Mouse (Mus musculus): Measurements from ENCODE around the gene Olfr91. TPM values are rescaled to one million over a fixed set of nuclear protein-coding genes. Genes with fewer than 3 reads are reported as not detected.
A peak's percentile ranks its signal among the peaks of the same experiment; 100 is the strongest.

The Olfr91 gene
- polyA plus RNA-seq, 1 experiment from 2014 or later, result not detected

DNA sequence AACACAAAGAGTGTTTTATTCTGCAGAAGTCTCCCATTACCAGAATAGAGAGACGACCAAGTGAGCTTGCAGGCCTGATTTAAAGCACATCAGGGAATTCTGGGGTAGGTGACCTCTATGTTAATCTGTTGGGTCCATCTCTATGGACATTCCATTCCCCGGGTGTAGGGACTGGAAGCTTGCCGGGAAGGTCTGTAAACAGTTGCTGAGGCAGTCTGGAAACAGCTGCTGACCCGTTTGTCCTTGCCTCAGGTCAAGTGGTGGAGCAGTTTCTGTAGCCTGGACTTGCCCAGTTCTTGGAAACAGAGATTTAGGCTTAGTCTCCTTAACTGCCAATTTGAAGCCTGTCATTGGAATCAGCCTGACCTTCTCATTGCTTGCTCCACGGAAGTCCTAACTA, 18.0 kb downstream of the Olfr91 start:
- no peak for ATAC-seq
- Histone ChIP-seq H3K4me1 (ENCODE audit: control insufficient read depth, insufficient read depth, low read depth, low read length) (peaks cover 2% of the 10 kb centered on the region), H3K36me3 (ENCODE audit: control insufficient read depth, insufficient read depth, low read length) (peaks cover 4% of the 10 kb centered on the region; the same call in 1 of the 2 replicates), H3K9me3 (ENCODE audit: control insufficient read depth, low read length) (no peaks in the 10 kb centered on the region), H3K27me3 (replicated peaks; ENCODE audit: control insufficient read depth, insufficient read depth, low read length) (no peaks in the 10 kb centered on the region), H3K4me3 (ENCODE audit: low read length) (no peak overlapping the region), H3K27ac (ENCODE audit: low read depth, low read length) (no peak overlapping the region), H3K9ac (ENCODE audit: low read depth, low read length) (no peak overlapping the region), H3K4me2 (ENCODE audit: low read length) (no peak overlapping the region)
- 30% methylated on average over 5 of the region's 5 CpGs for whole genome bisulfite sequencing

DNA sequence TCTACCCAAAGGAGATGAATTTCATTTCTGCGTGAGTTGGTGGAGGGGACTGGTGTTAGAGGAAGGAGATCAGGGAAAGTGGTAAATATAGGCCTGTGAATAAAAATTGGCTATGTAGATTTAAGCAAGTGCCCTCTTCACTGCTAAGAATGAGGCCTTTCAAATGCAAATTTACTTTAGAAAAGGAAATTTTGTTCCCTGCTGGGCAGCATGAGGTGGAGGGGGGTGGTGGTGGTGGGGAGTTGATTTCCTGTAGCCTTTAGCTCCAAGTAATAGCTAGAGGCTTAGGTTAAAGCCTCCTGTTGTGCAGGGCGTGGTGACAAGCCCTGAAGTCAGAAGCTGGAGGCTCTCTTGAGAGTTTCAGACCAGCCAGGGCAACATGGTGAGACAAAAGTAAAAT, 19.1 kb downstream of the Olfr91 start:
- H3K36me3 ChIP-seq (ENCODE audit: control insufficient read depth, insufficient read depth, low read length), result peaks cover 4% of the 10 kb centered on the region; the same call in 1 of the 2 replicates
- H3K9ac ChIP-seq (ENCODE audit: low read depth, low read length), result no peak overlapping the region
- no peaks in the 10 kb centered on the region for H3K9me3 ChIP-seq (ENCODE audit: control insufficient read depth, low read length)
- no peak overlapping the region for H3K4me2 ChIP-seq (ENCODE audit: low read length)
- H3K27ac ChIP-seq (ENCODE audit: low read depth, low read length), result no peak overlapping the region
- no peak overlapping the region for H3K4me3 ChIP-seq (ENCODE audit: low read length)
- no peak for ATAC-seq
- peaks cover 2% of the 10 kb centered on the region for H3K4me1 ChIP-seq (ENCODE audit: control insufficient read depth, insufficient read depth, low read depth, low read length)
- WGBS, result 6% methylated on average over 2 of the region's 2 CpGs
- H3K27me3 ChIP-seq (replicated peaks; ENCODE audit: control insufficient read depth, insufficient read depth, low read length), result no peaks in the 10 kb centered on the region

DNA sequence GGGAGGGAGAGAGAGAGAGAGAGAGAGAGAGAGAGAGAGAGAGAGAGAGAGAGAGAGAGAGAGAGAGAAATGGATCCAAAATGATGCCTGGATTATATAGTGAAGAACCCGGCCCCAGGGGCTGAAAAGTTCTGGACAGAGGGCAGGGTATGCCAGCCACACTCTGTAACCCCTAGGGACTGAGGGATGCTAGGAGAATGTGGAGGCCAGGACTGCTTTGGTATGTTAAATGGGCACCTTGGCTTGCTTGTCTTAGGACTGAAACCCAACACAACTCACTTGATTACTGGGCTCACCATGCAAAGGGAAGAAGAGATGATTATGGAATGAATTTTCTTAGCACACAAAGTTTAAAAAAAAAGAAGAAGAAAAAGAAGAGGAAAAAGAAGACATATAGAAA, 19.9 kb downstream of the Olfr91 start:
- no peak overlapping the region for H3K4me3 ChIP-seq (ENCODE audit: low read length)
- H3K27me3 ChIP-seq (replicated peaks; ENCODE audit: control insufficient read depth, insufficient read depth, low read length), result no peaks in the 10 kb centered on the region
- H3K4me2 ChIP-seq (ENCODE audit: low read length), result no peak overlapping the region
- ATAC-seq, result no peak
- WGBS, result 7% methylated on average over 1 of the region's 1 CpGs
- no peak overlapping the region for H3K9ac ChIP-seq (ENCODE audit: low read depth, low read length)
- peaks cover 4% of the 10 kb centered on the region; the same call in 1 of the 2 replicates for H3K36me3 ChIP-seq (ENCODE audit: control insufficient read depth, insufficient read depth, low read length)
- no peaks in the 10 kb centered on the region for H3K9me3 ChIP-seq (ENCODE audit: control insufficient read depth, low read length)
- H3K27ac ChIP-seq (ENCODE audit: low read depth, low read length), result no peak overlapping the region
- peaks cover 2% of the 10 kb centered on the region for H3K4me1 ChIP-seq (ENCODE audit: control insufficient read depth, insufficient read depth, low read depth, low read length)

DNA sequence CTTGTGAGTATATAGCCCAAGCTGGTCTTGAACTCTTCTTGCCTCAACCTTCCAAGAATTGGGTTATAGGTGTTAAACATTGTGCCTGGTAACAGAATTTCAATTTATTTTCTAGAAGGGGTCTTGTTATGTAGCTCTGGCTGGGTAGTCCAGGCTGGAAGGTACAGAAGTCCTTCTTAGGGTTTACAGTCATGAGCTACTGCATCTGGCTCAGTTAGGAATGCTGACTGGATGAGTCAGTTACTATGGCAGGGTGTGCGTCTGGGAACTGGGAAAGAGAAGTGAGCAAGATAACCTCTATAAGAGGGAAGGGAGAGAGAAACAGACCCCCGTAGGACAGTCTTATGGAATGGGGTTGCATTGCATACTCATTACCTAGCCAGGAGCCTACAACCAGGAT, 22.3 kb downstream of the Olfr91 start:
- ATAC-seq, result no peak
- 85% methylated on average over 2 of the region's 2 CpGs for WGBS
- H3K9ac ChIP-seq (ENCODE audit: low read depth, low read length), result no peak overlapping the region
- H3K4me1 ChIP-seq (ENCODE audit: control insufficient read depth, insufficient read depth, low read depth, low read length), result peaks cover 2% of the 10 kb centered on the region
- no peak overlapping the region for H3K27ac ChIP-seq (ENCODE audit: low read depth, low read length)
- no peaks in the 10 kb centered on the region for H3K27me3 ChIP-seq (replicated peaks; ENCODE audit: control insufficient read depth, insufficient read depth, low read length)
- no peak overlapping the region for H3K4me2 ChIP-seq (ENCODE audit: low read length)
- peaks cover 12% of the 10 kb centered on the region for H3K36me3 ChIP-seq (ENCODE audit: control insufficient read depth, insufficient read depth, low read length)
- no peaks in the 10 kb centered on the region for H3K9me3 ChIP-seq (ENCODE audit: control insufficient read depth, low read length)
- no peak overlapping the region for H3K4me3 ChIP-seq (ENCODE audit: low read length)

DNA sequence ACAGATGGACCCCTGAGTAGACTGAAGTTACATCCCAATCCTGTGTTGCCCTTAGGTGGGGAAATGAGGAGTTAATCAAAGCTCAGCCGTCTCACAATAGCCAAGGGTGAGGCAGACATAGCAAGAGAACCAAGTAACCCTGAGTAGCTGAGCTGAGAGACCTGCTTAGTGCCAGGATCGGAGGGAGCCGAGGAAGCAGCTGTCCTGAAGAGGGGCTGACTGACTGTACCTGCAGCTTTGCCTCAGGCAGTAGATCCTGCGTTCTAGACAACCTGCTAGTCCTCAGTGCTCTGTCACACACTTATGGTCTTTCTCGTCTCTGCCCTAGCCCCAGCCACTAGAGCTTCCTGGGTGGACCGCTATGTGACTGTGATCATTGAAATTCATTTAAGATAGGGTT, 22.9 kb downstream of the Olfr91 start:
- 91% methylated on average over 6 of the region's 6 CpGs for WGBS
- Histone ChIP-seq H3K27ac (ENCODE audit: low read depth, low read length) (no peak overlapping the region), H3K36me3 (ENCODE audit: control insufficient read depth, insufficient read depth, low read length) (peaks cover 17% of the 10 kb centered on the region), H3K27me3 (replicated peaks; ENCODE audit: control insufficient read depth, insufficient read depth, low read length) (no peaks in the 10 kb centered on the region), H3K4me1 (ENCODE audit: control insufficient read depth, insufficient read depth, low read depth, low read length) (peaks cover 2% of the 10 kb centered on the region), H3K9ac (ENCODE audit: low read depth, low read length) (no peak overlapping the region), H3K4me2 (ENCODE audit: low read length) (no peak overlapping the region), H3K9me3 (ENCODE audit: control insufficient read depth, low read length) (no peaks in the 10 kb centered on the region), H3K4me3 (ENCODE audit: low read length) (no peak overlapping the region)
- ATAC-seq, result no peak

DNA sequence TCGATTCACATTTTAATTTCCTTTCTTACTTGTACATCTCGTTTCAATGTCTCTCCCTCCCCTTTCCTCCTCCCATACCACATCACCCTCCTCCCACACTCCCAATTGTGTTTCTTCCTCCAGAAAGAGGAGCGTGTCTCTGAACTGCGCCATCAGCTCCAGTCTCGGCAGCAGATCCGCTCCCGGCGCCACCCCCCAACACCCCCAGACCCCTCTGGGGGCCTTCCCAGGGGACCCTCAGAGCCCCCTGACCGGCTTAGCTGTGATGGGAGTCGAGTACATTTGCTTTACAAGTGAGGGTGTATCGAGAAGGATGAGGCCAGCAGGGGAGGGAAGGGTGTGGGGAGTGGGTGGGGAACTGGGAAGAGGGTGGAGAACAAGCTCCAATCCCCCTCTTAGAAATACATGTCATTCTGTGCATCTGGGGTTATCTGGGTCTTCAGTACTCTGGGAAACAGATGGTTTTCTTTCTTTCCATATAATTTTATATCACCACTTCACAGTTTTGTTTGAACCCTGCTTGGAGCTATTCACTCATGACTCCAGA, 25.3 kb downstream of the Olfr91 start:
- WGBS, result 35% methylated on average over 11 of the region's 11 CpGs
- Histone ChIP-seq H3K9me3 (ENCODE audit: control insufficient read depth, low read length) (no peaks in the 10 kb centered on the region), H3K36me3 (ENCODE audit: control insufficient read depth, insufficient read depth, low read length) (peaks cover 35% of the 10 kb centered on the region), H3K27ac (ENCODE audit: low read depth, low read length) (peak overlapping the region; percentile 21; the same call in 1 of the 2 replicates), H3K4me2 (ENCODE audit: low read length) (no peak overlapping the region), H3K4me1 (ENCODE audit: control insufficient read depth, insufficient read depth, low read depth, low read length) (no peaks in the 10 kb centered on the region), H3K9ac (ENCODE audit: low read depth, low read length) (0 out of 2 replicates have a peak overlapping the region, but pooled peaks have one; percentile 20), H3K27me3 (replicated peaks; ENCODE audit: control insufficient read depth, insufficient read depth, low read length) (no peaks in the 10 kb centered on the region), H3K4me3 (ENCODE audit: low read length) (no peak overlapping the region)
- no peak for ATAC-seq

DNA sequence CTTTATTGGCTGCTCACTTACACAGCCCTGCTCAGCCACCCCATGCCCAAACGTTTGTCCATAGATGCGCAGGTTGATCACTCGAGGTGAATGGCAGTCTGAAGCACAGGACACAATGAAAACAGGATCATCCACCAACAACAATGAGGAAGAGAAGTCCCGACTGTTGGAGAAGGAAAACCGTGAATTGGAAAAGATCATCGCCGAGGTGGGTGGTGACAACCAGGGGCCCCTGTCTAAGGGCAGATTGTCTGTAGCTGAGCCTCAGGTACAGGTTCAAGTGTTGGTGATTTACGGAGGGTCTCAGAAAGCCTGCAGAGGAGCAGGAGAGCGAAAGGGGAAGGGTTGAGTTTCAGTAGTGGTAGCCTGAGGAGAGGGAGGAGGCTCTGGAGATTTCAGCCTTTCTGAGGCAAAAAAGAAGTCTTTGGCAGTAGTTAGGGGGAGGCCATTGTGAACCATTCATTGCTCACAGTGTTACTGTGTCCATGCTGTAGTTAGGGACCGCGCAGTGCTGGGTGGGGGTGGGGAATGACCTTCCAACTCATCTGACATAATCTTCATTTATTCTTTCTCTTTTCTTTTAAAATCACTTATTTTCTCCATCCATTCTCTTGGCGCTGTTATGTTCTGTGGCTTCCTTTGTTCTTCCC, 25.9 kb downstream of the Olfr91 start:
- H3K4me3 ChIP-seq (ENCODE audit: low read length), result no peak overlapping the region
- 45% methylated on average over 12 of the region's 12 CpGs for WGBS
- no peaks in the 10 kb centered on the region for H3K27me3 ChIP-seq (replicated peaks; ENCODE audit: control insufficient read depth, insufficient read depth, low read length)
- peak; percentile 61 for ATAC-seq
- H3K27ac ChIP-seq (ENCODE audit: low read depth, low read length), result peak overlapping the region; percentile 21; the same call in 1 of the 2 replicates
- no peaks in the 10 kb centered on the region for H3K9me3 ChIP-seq (ENCODE audit: control insufficient read depth, low read length)
- H3K36me3 ChIP-seq (ENCODE audit: control insufficient read depth, insufficient read depth, low read length), result peaks cover 41% of the 10 kb centered on the region
- H3K9ac ChIP-seq (ENCODE audit: low read depth, low read length), result 0 out of 2 replicates have a peak overlapping the region, but pooled peaks have one; percentile 6
- no peak overlapping the region for H3K4me2 ChIP-seq (ENCODE audit: low read length)
- H3K4me1 ChIP-seq (ENCODE audit: control insufficient read depth, insufficient read depth, low read depth, low read length), result no peaks in the 10 kb centered on the region

DNA sequence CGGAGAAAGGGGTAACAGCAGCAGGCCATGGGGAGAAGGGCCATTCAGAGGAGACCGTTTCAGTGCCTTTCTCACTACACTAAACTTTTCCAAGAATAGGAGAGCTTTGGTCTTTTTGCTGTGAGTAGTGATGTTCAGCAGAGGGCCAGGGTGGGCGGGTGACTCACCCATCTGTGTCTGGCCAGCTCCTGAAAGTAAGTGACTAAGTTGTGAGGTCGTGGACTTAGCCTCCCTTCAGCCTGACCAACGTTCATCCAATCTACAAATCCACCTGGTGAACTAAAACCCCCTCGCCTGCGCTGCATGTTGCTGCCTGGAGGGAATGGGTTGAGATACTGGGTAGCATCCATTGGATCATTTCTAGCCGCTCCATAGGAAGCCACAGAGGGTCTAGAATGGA, 28.0 kb downstream of the Olfr91 start:
- Histone ChIP-seq H3K4me2 (ENCODE audit: low read length) (no peak overlapping the region), H3K4me3 (ENCODE audit: low read length) (no peak overlapping the region), H3K27ac (ENCODE audit: low read depth, low read length) (no peak overlapping the region), H3K9ac (ENCODE audit: low read depth, low read length) (no peak overlapping the region), H3K4me1 (ENCODE audit: control insufficient read depth, insufficient read depth, low read depth, low read length) (no peaks in the 10 kb centered on the region), H3K27me3 (replicated peaks; ENCODE audit: control insufficient read depth, insufficient read depth, low read length) (no peaks in the 10 kb centered on the region), H3K36me3 (ENCODE audit: control insufficient read depth, insufficient read depth, low read length) (peaks cover 52% of the 10 kb centered on the region), H3K9me3 (ENCODE audit: control insufficient read depth, low read length) (no peaks in the 10 kb centered on the region)
- WGBS, result 89% methylated on average over 8 of the region's 8 CpGs
- ATAC-seq, result no peak

DNA sequence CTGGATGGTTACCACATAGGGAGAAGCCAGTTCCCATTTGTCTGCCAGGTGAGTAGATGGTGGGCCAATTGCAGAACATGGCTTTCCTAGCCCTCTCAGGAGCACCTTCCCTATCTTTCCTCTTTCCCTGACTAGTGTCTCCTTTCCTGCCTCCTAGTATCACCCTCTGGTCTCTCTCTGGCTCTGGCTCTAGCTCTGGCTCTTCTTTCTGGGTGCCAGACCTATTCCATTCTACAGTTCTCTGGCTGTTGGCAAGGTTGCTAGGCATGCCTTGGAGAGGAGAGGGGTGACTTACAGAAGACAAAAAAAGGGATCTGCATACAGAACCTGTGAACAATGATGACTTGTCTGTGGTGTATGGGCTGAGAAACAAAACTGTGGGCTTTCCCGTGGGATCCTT, 30.2 kb downstream of the Olfr91 start:
- no peak overlapping the region for H3K4me3 ChIP-seq (ENCODE audit: low read length)
- no peaks in the 10 kb centered on the region for H3K9me3 ChIP-seq (ENCODE audit: control insufficient read depth, low read length)
- no peak overlapping the region for H3K9ac ChIP-seq (ENCODE audit: low read depth, low read length)
- H3K4me2 ChIP-seq (ENCODE audit: low read length), result no peak overlapping the region
- 80% methylated on average over 1 of the region's 1 CpGs for WGBS
- no peak overlapping the region; the same call in 1 of the 2 replicates for H3K27ac ChIP-seq (ENCODE audit: low read depth, low read length)
- H3K4me1 ChIP-seq (ENCODE audit: control insufficient read depth, insufficient read depth, low read depth, low read length), result no peaks in the 10 kb centered on the region
- H3K36me3 ChIP-seq (ENCODE audit: control insufficient read depth, insufficient read depth, low read length), result peaks cover 67% of the 10 kb centered on the region
- peak; percentile 34; the same call in 1 of the 2 replicates for ATAC-seq
- no peaks in the 10 kb centered on the region for H3K27me3 ChIP-seq (replicated peaks; ENCODE audit: control insufficient read depth, insufficient read depth, low read length)

All from hindbrain, embryonic 16.5 days (tissue).